Mouse (Mus musculus): ENCODE data around the gene Sult1e1.

The Sult1e1 gene

GRCm38 (mm10) chr5:87591494-87591893 lies at the start of gene Sult1e1:
TSS of gene Sult1e1 (minus strand) at chr5:87591594.
- DNase-seq (ENCODE audit: low spot score in 2 of 2), result no peak

DNA sequence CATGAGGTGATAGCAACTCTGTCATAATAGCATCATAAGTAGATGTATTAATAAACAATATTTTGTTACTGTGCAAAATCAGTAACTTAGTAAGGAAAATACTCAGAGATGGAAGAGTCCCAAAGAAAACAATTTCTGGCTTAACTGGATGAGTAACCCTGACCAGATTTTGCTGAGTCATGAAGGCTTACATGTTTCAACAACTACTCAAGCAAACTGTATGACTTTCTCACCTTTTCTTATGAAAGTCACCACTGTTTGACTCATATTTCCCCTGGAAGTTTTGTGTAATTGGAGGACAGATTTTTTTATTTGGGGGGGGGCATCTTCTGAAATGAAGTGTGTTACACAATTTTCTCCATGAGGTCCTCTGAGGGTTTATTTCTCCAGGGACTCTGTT lies 31.3 kb upstream of the Sult1e1 start:
- no peak for DNase-seq (ENCODE audit: low spot score in 2 of 2)

DNA sequence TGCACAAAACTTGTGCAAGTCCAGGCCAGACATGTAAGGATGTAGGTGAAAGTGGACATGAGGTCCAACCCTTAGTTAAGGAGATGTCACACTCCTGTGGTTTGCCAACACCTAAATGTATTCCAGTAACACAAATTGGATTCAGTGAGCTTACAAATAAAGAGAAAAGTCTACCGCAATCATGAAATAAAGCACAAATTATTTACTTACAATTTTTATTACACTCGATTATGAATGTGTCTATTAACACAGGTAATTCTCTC lies 23.7 kb upstream of the Sult1e1 start:
- no peak for DNase-seq (ENCODE audit: low spot score in 2 of 2)

DNA sequence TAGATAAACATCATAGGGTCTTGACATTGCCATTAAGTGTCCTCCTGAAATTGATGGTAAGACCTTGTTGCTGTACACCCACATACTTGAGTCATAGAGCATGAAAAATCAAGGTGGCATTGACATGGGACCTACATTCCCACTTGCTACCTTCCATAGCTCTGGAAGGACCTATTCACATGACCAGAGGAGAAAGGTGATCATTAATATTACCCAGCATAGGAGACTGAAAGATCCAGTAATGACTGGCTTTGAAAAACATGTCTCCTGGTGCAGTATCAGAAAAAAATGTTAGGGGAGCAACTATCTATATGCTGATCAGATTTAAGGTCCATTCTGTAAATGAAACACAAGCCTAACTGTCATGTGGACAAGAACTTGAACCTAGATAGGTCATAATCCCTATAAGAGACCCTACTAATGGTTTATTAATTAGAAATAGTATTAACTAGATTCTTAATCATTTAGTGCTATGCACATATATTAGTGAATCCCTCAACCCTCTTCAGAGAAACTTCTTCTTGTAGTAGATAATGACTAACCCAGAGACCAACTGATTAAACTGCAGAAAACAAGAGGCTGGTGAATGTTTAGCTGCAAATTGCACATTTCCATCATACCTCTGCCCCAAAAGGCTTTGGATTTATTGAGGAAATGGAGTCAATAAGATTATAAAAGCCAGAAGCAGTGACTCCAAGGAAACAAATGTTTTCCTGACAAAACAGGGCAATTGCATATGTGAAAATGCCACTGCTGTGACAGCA lies 23.2 kb upstream of the Sult1e1 start:
- no peak for DNase-seq (ENCODE audit: low spot score in 2 of 2)

- DNase-seq (ENCODE audit: low spot score in 2 of 2), result no peak
These were observed 9.6 kb upstream of the Sult1e1 start for GRCm38 (mm10) chr5:87601018-87601417.

GRCm38 (mm10) chr5:87597891-87598290 lies 6.5 kb upstream of the Sult1e1 start:
- no peak for DNase-seq (ENCODE audit: low spot score in 2 of 2)

DNA sequence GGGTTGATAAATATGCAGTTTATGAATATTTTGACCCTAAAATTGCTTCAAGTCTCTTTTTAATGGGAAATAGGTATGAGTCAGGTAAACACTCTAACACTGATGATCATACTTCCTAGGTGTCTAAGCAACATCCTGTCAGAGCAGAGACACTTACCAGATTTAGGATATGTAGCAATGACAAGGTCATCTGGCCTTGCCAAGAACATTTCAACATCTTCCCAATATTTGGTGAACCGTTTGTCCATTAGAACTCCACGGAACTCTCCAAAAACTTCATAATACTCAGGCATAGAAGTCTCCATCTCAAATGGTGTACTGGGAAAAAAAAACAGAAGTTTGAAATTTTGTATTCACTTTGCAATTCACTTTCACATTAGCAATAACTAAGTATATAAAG lies 1.5 kb downstream of the Sult1e1 start:
- DNase-seq (ENCODE audit: low spot score in 2 of 2), result no peak

DNA sequence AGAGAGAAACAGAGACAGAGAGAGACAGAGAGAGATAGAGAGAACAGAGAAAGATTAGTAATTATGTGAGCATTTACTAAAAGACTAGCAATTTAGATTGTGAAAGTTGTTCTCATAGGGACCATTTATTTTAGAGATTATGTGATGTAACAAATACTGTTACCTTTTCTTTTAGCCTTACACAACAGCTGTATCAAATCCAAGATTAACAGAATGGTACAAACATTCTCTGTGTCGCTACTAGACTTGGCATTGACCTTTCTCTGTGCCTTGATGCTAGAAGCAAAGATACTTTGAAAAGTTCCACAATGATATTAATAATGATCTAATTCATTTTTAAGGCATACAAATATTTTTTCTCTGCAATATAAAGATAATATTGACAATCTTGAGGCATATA lies 11.0 kb downstream of the Sult1e1 start:
- no peak for DNase-seq (ENCODE audit: low spot score in 2 of 2)

GRCm38 (mm10) chr5:87574174-87574573 lies 17.2 kb downstream of the Sult1e1 start:
- no peak for DNase-seq (ENCODE audit: low spot score in 2 of 2)

GRCm38 (mm10) chr5:87573490-87573889 lies 17.9 kb downstream of the Sult1e1 start:
- DNase-seq (ENCODE audit: low spot score in 2 of 2), result no peak

GRCm38 (mm10) chr5:87572781-87573180 lies 18.6 kb downstream of the Sult1e1 start:
- no peak for DNase-seq (ENCODE audit: low spot score in 2 of 2)

- DNase-seq (ENCODE audit: low spot score in 2 of 2), result no peak
These were observed 22.5 kb downstream of the Sult1e1 start, which contains the start of gene Sult1d1 for GRCm38 (mm10) chr5:87568845-87569244. TSS of gene Sult1d1 (minus strand) at chr5:87569027.

DNA sequence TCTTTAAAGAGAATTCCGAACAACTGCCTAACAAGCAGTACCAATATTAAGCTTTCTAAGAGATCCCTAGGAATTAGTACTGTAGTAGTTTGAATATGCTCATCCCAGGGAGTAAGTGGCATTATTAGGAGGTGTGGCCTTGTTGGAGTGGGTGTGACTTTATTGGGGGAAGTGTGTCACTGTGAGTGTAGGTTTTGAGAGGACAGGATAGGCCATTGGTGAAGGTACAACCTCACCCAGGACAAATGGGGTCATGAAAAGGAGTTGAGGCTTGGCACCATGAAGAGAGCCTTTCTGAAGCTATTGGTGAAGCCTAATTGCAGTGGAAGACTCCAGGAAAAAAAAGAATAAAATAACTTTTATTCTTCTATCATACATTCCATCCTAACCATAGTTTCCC lies 24.1 kb downstream of the Sult1e1 start:
- no peak for DNase-seq (ENCODE audit: low spot score in 2 of 2)

GRCm38 (mm10) chr5:87562966-87563365 lies 28.4 kb downstream of the Sult1e1 start:
- no peak for DNase-seq (ENCODE audit: low spot score in 2 of 2)

DNA sequence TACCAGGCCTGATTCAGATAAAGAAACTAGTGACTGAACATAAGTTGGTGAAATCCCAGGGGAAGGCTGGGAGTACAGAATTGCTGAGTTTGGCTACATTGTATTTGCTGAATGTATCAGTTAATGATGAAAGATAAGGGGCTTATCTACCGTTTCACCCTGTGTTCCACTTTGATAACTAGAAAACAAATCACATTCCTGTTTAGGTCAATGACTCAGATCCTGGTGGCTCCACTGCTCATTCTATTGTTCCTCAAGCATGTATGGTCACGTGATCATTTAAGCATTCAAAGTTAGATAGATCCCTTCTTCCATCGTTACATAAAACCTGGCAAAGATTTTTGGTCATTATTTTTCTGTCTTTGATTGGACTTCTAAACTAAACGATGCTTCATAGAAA lies 28.9 kb downstream of the Sult1e1 start:
- no peak for DNase-seq (ENCODE audit: low spot score in 2 of 2)

- DNase-seq (ENCODE audit: low spot score in 2 of 2), result no peak
These were observed 31.2 kb downstream of the Sult1e1 start for GRCm38 (mm10) chr5:87560145-87560544.

DNA sequence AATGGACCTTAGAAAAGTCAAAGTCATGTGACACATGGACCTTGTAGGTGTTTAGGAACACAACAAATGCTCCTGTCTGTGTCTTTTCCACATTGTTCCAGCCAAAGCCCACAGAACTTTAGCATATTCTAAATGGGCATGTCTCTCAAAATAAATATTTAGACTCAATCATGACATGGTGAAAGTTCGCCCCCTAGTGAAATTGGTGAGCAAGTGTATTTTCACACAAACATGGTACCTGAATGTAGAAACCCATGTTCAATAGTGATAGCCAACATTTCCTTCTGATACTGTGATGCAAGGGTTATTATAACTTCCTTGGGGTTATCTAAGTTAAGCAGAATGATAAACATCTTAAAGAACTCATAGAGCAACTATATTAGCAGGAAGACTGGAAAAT lies 40.5 kb downstream of the Sult1e1 start:
- no peak for DNase-seq (ENCODE audit: low spot score in 2 of 2)

GRCm38 (mm10) chr5:87538111-87538510 lies 53.3 kb downstream of the Sult1e1 start, which contains the start of gene Sult1b1:
TSS of gene Sult1b1 (minus strand) at chr5:87538195.
- DNase-seq (ENCODE audit: low spot score in 2 of 2), result no peak

GRCm38 (mm10) chr5:87535994-87536644 lies 55.3 kb downstream of the Sult1e1 start:
- no peak for DNase-seq (ENCODE audit: low spot score in 2 of 2)

GRCm38 (mm10) chr5:87532288-87532687 lies 59.1 kb downstream of the Sult1e1 start:
- DNase-seq (ENCODE audit: low spot score in 2 of 2), result no peak

Data from urinary bladder, postnatal 4 days (tissue).